Mouse (Mus musculus): ENCODE measurements at regions not wholly inside any gene's neighbourhood (a gene's known extent, or its start where the extent isn't known, plus 50 kb on each side); places are given as distances from the start of the nearest gene placed in this dataset.

DNA sequence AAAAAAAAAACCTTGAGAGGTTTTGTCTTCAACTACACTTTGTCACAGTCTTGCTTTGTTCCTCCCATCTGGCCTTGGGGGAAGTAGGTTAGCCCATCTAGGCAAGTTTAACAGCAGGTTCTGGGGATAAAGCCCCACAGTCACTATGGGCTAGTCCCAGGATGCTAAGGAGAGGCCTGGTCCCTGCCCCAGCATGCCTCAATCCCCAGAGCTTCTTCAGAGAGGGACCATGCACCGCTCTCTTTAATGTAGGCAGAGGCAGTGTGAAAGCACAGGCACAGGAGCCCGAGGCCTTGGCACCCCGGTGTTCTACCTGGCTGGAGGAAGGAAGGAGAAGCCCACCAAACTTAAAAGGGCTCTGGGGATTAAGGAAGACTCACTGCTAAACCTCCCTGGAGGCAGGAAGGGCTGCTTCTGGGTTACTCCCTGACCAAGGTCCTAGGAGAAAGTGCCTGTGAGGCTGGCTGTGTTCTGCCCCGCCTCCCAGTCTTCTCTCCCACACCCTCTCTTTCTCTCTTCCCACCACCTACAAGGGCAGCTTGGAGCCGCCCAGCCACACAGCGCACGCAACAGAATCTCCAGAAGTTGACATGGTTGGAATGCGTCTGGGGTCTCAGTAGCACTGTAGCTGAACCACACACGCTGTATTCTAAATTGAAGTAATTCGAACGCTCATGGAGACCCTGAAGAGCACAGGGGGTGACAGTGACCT lies 633.5 kb downstream of the Zfp706 start:
- H3K4me1 ChIP-seq (ENCODE audit: control insufficient read depth, insufficient read depth, low read length), result peaks cover 14% of the 10 kb centered on the region
- no peaks in the 10 kb centered on the region for H3K36me3 ChIP-seq (ENCODE audit: control insufficient read depth, insufficient read depth, low read length)
- H3K27ac ChIP-seq (ENCODE audit: low read length), result peak overlapping the region; percentile 90
- H3K4me2 ChIP-seq (ENCODE audit: low read depth, low read length), result peak overlapping the region; percentile 85
- 10% methylated on average over 11 of the region's 11 CpGs for WGBS
- H3K9me3 ChIP-seq (replicated peaks; ENCODE audit: control insufficient read depth, low read length), result no peaks in the 10 kb centered on the region
- peak overlapping the region; percentile 68 for H3K9ac ChIP-seq (ENCODE audit: low read length)
- ATAC-seq (ENCODE audit: insufficient read depth, low FRiP score), result peak; percentile 83
- no peaks in the 10 kb centered on the region for H3K27me3 ChIP-seq (ENCODE audit: control insufficient read depth, insufficient read depth, low read length)
- H3K4me3 ChIP-seq (replicated peaks; ENCODE audit: low read length), result peak overlapping the region; percentile 45

DNA sequence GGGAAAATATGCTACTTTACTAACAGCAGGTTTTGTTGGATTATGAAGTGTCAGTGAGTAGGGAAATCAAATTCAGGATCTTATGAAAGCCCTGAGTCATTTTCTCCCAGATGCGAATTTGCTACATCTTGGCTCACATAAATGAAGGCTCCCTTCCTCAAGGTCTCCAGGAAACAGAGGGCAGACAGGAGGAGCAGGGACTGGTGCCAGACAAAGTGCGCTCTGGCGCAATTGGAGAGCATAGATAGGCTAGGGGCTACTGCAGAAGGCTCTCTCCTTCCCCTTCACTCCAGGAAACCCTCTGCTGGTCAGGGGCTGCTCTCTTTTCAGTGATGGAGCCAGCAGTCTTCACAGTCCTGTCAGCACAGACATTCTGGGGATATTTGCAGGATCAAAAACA lies 634.1 kb downstream of the Zfp706 start:
- Histone ChIP-seq H3K4me2 (ENCODE audit: low read depth, low read length) (no peak overlapping the region), H3K27ac (ENCODE audit: low read length) (peak overlapping the region; percentile 90), H3K4me1 (ENCODE audit: control insufficient read depth, insufficient read depth, low read length) (peaks cover 14% of the 10 kb centered on the region), H3K4me3 (replicated peaks; ENCODE audit: low read length) (no peak overlapping the region), H3K36me3 (ENCODE audit: control insufficient read depth, insufficient read depth, low read length) (no peaks in the 10 kb centered on the region), H3K27me3 (ENCODE audit: control insufficient read depth, insufficient read depth, low read length) (no peaks in the 10 kb centered on the region), H3K9ac (ENCODE audit: low read length) (no peak overlapping the region), H3K9me3 (replicated peaks; ENCODE audit: control insufficient read depth, low read length) (no peaks in the 10 kb centered on the region)
- 55% methylated on average over 3 of the region's 3 CpGs for WGBS
- ATAC-seq (ENCODE audit: insufficient read depth, low FRiP score), result no peak

DNA sequence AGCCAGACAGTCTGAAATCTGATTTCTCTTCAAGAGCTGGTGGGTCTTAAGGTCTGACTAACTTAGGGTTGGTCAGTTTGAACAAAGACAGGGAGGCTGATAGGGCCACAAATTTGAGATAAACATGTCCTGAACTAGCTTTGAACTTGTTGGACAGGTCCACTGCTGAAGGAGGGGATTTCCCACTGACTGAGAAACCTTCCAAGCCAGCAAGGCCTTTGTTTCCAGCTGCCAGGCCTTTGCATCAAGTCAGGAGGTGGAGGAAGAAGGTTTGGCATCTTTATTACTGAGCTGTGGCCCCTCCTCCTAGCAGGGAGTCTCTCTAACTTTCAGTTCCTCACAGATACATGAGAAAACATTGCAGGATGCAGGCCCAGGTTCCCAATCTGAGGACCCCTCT lies 636.2 kb downstream of the Zfp706 start:
- Histone ChIP-seq H3K27ac (ENCODE audit: low read length) (peak overlapping the region; percentile 72), H3K27me3 (ENCODE audit: control insufficient read depth, insufficient read depth, low read length) (no peaks in the 10 kb centered on the region), H3K9me3 (replicated peaks; ENCODE audit: control insufficient read depth, low read length) (no peaks in the 10 kb centered on the region), H3K4me2 (ENCODE audit: low read depth, low read length) (no peak overlapping the region), H3K9ac (ENCODE audit: low read length) (no peak overlapping the region), H3K4me1 (ENCODE audit: control insufficient read depth, insufficient read depth, low read length) (peaks cover 14% of the 10 kb centered on the region), H3K4me3 (replicated peaks; ENCODE audit: low read length) (no peak overlapping the region), H3K36me3 (ENCODE audit: control insufficient read depth, insufficient read depth, low read length) (no peaks in the 10 kb centered on the region)
- ATAC-seq (ENCODE audit: insufficient read depth, low FRiP score), result peak; percentile 37; the same call in 1 of the 2 replicates

DNA sequence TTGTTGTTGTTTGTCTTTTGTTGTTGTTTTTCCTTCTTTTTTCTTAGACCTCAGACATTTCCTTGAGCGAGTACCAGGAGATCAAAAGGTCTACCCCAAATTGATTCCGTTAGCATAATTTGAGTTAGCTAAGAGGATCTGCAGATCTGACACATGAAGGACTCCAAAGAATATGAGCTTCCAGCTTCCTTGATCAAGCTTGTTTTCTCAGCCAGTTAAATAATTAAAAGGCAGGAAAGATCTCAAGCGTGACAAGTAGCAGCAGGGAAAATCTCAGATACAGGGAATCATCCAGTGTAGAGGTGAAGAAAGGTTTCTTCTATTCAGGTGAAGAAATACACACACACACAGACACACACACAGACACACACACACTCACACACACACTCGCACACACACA lies 636.7 kb downstream of the Zfp706 start:
- no peaks in the 10 kb centered on the region for H3K27me3 ChIP-seq (ENCODE audit: control insufficient read depth, insufficient read depth, low read length)
- no peak overlapping the region for H3K4me3 ChIP-seq (replicated peaks; ENCODE audit: low read length)
- no peak overlapping the region for H3K4me2 ChIP-seq (ENCODE audit: low read depth, low read length)
- no peaks in the 10 kb centered on the region for H3K9me3 ChIP-seq (replicated peaks; ENCODE audit: control insufficient read depth, low read length)
- H3K9ac ChIP-seq (ENCODE audit: low read length), result no peak overlapping the region
- 76% methylated on average over 4 of the region's 4 CpGs for WGBS
- peak overlapping the region; percentile 72; the same call in 1 of the 2 replicates for H3K27ac ChIP-seq (ENCODE audit: low read length)
- H3K4me1 ChIP-seq (ENCODE audit: control insufficient read depth, insufficient read depth, low read length), result peaks cover 14% of the 10 kb centered on the region
- no peak for ATAC-seq (ENCODE audit: insufficient read depth, low FRiP score)
- no peaks in the 10 kb centered on the region for H3K36me3 ChIP-seq (ENCODE audit: control insufficient read depth, insufficient read depth, low read length)

DNA sequence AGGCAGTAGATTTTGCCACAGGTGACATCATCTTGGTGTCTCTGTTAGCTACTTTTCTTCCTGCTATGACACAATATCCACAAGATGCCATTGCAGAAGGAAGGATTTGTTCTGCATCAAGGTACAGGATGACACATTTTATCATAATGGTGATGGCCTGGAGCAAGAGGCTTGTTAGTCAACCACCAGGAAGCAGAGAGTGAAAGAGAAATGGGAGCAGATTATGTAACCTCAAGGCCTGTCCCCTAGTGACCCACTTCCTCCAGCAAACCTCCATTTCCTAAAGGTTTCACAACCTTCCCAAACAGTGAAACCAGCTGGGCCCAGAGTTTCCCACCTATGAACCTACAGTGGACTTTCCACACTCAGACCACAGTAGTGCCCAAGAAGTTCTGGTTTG lies 640.3 kb downstream of the Zfp706 start:
- Histone ChIP-seq H3K9me3 (replicated peaks; ENCODE audit: control insufficient read depth, low read length) (no peaks in the 10 kb centered on the region), H3K36me3 (ENCODE audit: control insufficient read depth, insufficient read depth, low read length) (no peaks in the 10 kb centered on the region), H3K4me3 (replicated peaks; ENCODE audit: low read length) (no peak overlapping the region), H3K27me3 (ENCODE audit: control insufficient read depth, insufficient read depth, low read length) (no peaks in the 10 kb centered on the region), H3K4me1 (ENCODE audit: control insufficient read depth, insufficient read depth, low read length) (no peaks in the 10 kb centered on the region), H3K27ac (ENCODE audit: low read length) (no peak overlapping the region), H3K9ac (ENCODE audit: low read length) (no peak overlapping the region), H3K4me2 (ENCODE audit: low read depth, low read length) (no peak overlapping the region)
- ATAC-seq (ENCODE audit: insufficient read depth, low FRiP score), result no peak

DNA sequence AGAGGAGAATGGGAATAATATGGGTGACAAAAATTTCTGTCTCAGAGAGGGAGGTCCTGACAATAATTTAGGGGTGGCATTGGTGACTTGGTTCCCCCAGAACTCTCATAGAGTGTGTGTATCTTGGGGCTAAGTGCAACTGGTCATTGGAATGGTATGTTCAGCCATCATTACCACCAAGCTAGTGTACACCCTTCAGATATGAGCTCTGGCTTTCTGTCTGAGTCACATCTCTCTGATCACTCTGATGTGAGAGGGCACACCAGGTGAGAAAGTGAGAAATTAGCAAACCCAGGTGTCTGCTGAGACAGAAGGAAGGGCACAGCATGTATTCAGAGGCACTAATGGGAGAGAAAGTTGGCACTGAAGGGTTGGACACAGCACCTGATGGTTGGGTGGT lies 642.8 kb downstream of the Zfp706 start:
- Histone ChIP-seq H3K27me3 (ENCODE audit: control insufficient read depth, insufficient read depth, low read length) (no peaks in the 10 kb centered on the region), H3K4me2 (ENCODE audit: low read depth, low read length) (no peak overlapping the region), H3K9ac (ENCODE audit: low read length) (no peak overlapping the region), H3K9me3 (replicated peaks; ENCODE audit: control insufficient read depth, low read length) (no peaks in the 10 kb centered on the region), H3K4me1 (ENCODE audit: control insufficient read depth, insufficient read depth, low read length) (peaks cover 9% of the 10 kb centered on the region; the same call in 1 of the 2 replicates), H3K36me3 (ENCODE audit: control insufficient read depth, insufficient read depth, low read length) (no peaks in the 10 kb centered on the region), H3K27ac (ENCODE audit: low read length) (no peak overlapping the region), H3K4me3 (replicated peaks; ENCODE audit: low read length) (no peak overlapping the region)
- ATAC-seq (ENCODE audit: insufficient read depth, low FRiP score), result no peak

DNA sequence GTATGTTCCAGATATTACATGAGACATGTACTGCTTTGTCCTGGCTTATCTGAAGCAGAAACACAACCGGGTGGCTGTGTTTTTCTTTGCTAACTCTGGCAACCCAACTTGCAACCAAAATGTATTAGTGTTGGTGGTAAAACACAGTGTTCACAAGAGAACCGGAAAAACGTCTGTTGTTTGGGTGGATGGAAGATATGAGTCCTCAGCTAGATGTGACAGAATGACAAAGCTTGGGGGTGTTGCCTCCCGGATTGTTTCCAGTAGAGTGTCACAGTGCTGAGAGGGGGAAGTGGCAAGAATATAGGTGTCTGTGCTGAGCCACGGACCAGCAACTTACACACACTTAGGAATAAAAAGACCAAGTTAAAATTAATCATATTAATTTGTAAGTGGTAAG lies 643.5 kb downstream of the Zfp706 start:
- Histone ChIP-seq H3K4me3 (replicated peaks; ENCODE audit: low read length) (no peak overlapping the region), H3K9ac (ENCODE audit: low read length) (no peak overlapping the region), H3K36me3 (ENCODE audit: control insufficient read depth, insufficient read depth, low read length) (no peaks in the 10 kb centered on the region), H3K9me3 (replicated peaks; ENCODE audit: control insufficient read depth, low read length) (no peaks in the 10 kb centered on the region), H3K4me1 (ENCODE audit: control insufficient read depth, insufficient read depth, low read length) (peaks cover 9% of the 10 kb centered on the region; the same call in 1 of the 2 replicates), H3K27me3 (ENCODE audit: control insufficient read depth, insufficient read depth, low read length) (no peaks in the 10 kb centered on the region), H3K4me2 (ENCODE audit: low read depth, low read length) (no peak overlapping the region), H3K27ac (ENCODE audit: low read length) (no peak overlapping the region)
- ATAC-seq (ENCODE audit: insufficient read depth, low FRiP score), result no peak
- WGBS, result 66% methylated on average over 5 of the region's 5 CpGs

DNA sequence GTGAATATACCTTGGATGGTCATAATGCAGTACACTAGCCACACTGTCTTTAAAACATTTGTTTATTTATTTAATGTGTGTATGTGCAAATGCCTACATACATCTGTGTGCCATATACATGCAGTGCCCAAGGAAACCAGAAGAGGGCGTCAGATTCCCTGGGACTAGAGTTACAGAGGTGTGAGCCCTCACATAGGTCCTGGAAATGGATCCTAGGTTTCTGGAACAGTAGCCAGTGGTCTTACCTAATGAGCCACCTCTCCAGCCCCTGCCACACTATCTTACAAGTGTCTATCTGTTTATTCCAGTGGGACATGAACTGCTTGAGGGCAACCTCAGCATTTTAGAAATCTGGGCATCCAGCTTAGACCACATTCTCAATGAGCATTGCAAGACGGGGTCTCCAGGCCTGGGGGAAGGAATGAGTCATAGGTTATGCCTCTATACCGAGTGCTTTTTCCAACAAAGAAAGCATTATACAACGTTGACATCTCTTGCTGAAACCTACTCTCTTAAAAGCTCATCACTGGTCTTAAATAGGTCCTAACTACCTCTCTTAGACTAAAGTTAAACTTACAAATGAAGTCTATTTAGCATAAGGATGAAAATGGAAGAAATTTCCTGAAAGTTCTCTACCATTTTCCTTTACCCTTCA lies 644.5 kb downstream of the Zfp706 start:
- peaks cover 9% of the 10 kb centered on the region; the same call in 1 of the 2 replicates for H3K4me1 ChIP-seq (ENCODE audit: control insufficient read depth, insufficient read depth, low read length)
- ATAC-seq (ENCODE audit: insufficient read depth, low FRiP score), result no peak
- no peak overlapping the region for H3K27ac ChIP-seq (ENCODE audit: low read length)
- no peak overlapping the region for H3K4me2 ChIP-seq (ENCODE audit: low read depth, low read length)
- H3K9ac ChIP-seq (ENCODE audit: low read length), result no peak overlapping the region
- no peaks in the 10 kb centered on the region for H3K27me3 ChIP-seq (ENCODE audit: control insufficient read depth, insufficient read depth, low read length)
- no peak overlapping the region for H3K4me3 ChIP-seq (replicated peaks; ENCODE audit: low read length)
- 60% methylated on average over 4 of the region's 4 CpGs for WGBS
- H3K9me3 ChIP-seq (replicated peaks; ENCODE audit: control insufficient read depth, low read length), result no peaks in the 10 kb centered on the region
- no peaks in the 10 kb centered on the region for H3K36me3 ChIP-seq (ENCODE audit: control insufficient read depth, insufficient read depth, low read length)

DNA sequence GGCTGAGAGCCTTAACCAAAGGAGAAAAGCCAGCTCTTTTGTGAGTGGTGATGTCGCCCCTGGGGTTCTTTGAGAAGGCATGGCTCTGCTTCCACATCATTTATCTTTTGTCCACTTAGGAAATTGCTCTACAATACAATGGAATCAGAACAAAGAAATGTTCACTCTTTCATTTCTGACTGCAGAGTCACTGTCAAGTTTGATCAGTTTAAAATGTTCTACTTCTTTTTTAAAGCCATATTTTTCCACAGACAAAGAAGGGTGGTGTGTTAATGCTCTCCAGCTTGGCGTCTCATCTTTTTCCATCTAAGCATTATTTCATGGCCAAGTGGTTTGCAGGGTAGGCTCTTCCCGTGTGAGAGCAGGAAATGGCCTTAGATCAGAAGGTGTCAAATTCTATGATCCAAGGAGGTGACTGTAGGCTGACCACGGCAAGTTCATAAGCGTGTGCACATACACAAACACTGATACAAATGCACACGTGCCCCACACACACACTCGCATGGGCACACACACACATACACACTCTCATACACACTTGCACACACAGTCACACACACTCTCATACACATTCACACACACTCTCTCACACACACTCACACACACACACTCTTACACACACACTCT lies 645.9 kb downstream of the Zfp706 start:
- 55% methylated on average over 7 of the region's 7 CpGs for WGBS
- ATAC-seq (ENCODE audit: insufficient read depth, low FRiP score), result no peak
- Histone ChIP-seq H3K27me3 (ENCODE audit: control insufficient read depth, insufficient read depth, low read length) (no peaks in the 10 kb centered on the region), H3K4me1 (ENCODE audit: control insufficient read depth, insufficient read depth, low read length) (peaks cover 9% of the 10 kb centered on the region; the same call in 1 of the 2 replicates), H3K9ac (ENCODE audit: low read length) (no peak overlapping the region), H3K4me3 (replicated peaks; ENCODE audit: low read length) (no peak overlapping the region), H3K4me2 (ENCODE audit: low read depth, low read length) (no peak overlapping the region), H3K9me3 (replicated peaks; ENCODE audit: control insufficient read depth, low read length) (no peaks in the 10 kb centered on the region), H3K27ac (ENCODE audit: low read length) (peak overlapping the region; percentile 53), H3K36me3 (ENCODE audit: control insufficient read depth, insufficient read depth, low read length) (no peaks in the 10 kb centered on the region)

All from stomach, embryonic 16.5 days (tissue).